Mouse (Mus musculus) liver, postnatal 0 days (tissue): ENCODE data around the gene Phrf1.

ENCODE experiments used
- CTCF ChIP-seq: sonication (generic); IDR thresholded peaks from 2 replicates; pipeline ENCODE4 v1.5.1; 2016; ENCODE audit warnings: antibody characterized with exemption, low read depth
- EP300 ChIP-seq: IDR thresholded peaks from 2 replicates; pipeline ENCODE4 v1.6.1; 2016; ENCODE audit warnings: antibody characterized with exemption, low read depth, mild to moderate bottlenecking

GRCm38 (mm10) chr7:141276546-141276945 is 48.0 kb downstream of the Phrf1 start, which contains the start of gene Cdhr5:
- TF ChIP-seq CTCF (no peak), EP300 (no peak)
